Mouse (Mus musculus) forebrain, embryonic 14.5 days (tissue): Measurements from ENCODE around the gene Sult6b2. TPM values are rescaled to one million over a fixed set of nuclear protein-coding genes. Genes with fewer than 3 reads are reported as not detected.

Source experiments
- ATAC-seq: fragments of 200-750 bp; cut with Nextera tagmentation; 2 replicates; pipeline ENCODE4 v1.8.0; 2017; ENCODE audit warnings: mild to moderate bottlenecking, moderate library complexity
- DNase-seq: peaks from one replicate; pipeline ENCODE4 v3.0.0-alpha.2; 2015; ENCODE audit warnings: low spot score
- H3K27ac ChIP-seq: fragments of 300-500 bp; sonication (generic); 2 replicates; pipeline ENCODE4 v1.5.1; 2014; ENCODE audit warnings: low read depth, mild to moderate bottlenecking, control low read depth, low read length, moderate library complexity
- H3K27me3 ChIP-seq: fragments of 300-500 bp; sonication (generic); replicated peaks from 2 replicates; pipeline ENCODE4 v1.6.1; 2014; ENCODE audit warnings: low read length, control low read depth, mixed read lengths; ENCODE audit not compliant: control insufficient read depth, insufficient read depth
- H3K36me3 ChIP-seq: fragments of 300-500 bp; sonication (generic); 2 replicates; pipeline ENCODE4 v1.6.1; 2014; ENCODE audit warnings: low read length, control low read depth; ENCODE audit not compliant: control insufficient read depth, insufficient read depth
- H3K4me1 ChIP-seq: fragments of 300-500 bp; sonication (generic); 2 replicates; pipeline ENCODE4 v1.6.1; 2014; ENCODE audit warnings: antibody characterized with exemption, low read length, control low read depth; ENCODE audit not compliant: control insufficient read depth, insufficient read depth
- H3K4me2 ChIP-seq: fragments of 300-500 bp; sonication (generic); 2 replicates; pipeline ENCODE4 v1.6.1; 2014; ENCODE audit warnings: mild to moderate bottlenecking, control low read depth, low read length
- H3K4me3 ChIP-seq: fragments of 300-500 bp; sonication (generic); 2 replicates; pipeline ENCODE4 v1.5.1; 2014; ENCODE audit warnings: low read depth, low read length, control low read depth
- H3K9ac ChIP-seq: fragments of 300-500 bp; sonication (generic); 2 replicates; pipeline ENCODE4 v1.6.1; 2014; ENCODE audit warnings: mild to moderate bottlenecking, low read length, control low read depth, moderate library complexity
- H3K9me3 ChIP-seq: fragments of 300-500 bp; sonication (generic); replicated peaks from 2 replicates; pipeline ENCODE4 v1.6.1; 2016; ENCODE audit warnings: low read length, control low read depth, mixed read lengths; ENCODE audit not compliant: control insufficient read depth
- WGBS: fragments of 180-500 bp; shearing (Covaris S2); extraction: QIAGEN DNeasy Blood & Tissue Kit; methylation state at CpG from one replicate; pipeline ENCODE4 v1.1.7; 2014; 5-methylcytosine and 5-hydroxymethylcytosine counted together
- polyA plus RNA-seq: library from polyadenylated mRNA; unstranded; fragments of >200 nt; fragmentation: Nextera tagmentation; extraction: Ambion mirVana; gene quantifications from 2 replicates; pipeline ENCODE4 v1.2.1, GENCODE M21; 2014

Sult6b2 gene
- polyA plus RNA-seq, 1 experiment from 2014 or later: 0.18 TPM

- 65% methylated on average over 5 of the region's 5 CpGs for WGBS
Measured at GRCm38 (mm10) chr6:142801687-142802086, 2.6 kb downstream of the Sult6b2 start.

DNA sequence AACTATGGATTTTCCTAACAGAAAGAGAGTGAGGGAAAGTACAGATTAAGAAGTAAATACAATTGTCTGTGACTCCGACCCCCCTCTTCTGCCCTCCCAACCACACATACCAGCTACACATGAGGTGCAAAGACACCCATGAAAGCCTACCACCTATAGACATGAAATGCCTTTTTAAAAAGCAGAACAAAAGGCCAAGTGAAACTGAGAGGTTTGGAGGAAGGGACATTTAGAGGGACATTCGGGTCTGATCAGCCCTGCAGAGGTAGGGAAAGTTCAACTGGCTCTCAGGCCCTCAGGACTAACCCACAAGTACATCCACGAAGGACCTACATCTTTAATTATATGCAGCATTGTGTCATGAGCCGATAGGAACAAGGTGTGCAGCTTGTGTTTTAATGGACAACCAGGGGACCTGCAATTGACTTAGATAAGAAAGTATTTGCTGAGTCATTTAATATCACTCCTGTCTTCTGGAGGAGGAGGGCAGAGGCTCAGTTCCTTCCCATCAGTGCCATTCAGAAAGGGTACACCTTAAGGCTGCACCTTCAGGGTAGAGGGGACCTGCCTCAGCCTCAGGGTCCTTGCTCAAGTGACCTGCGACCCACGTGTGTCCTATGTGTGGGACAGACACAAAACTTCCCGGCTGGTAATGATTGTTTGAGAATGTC lies 4.5 kb downstream of the Sult6b2 start:
- no peaks in the 10 kb centered on the region for H3K4me1 ChIP-seq
- DNase-seq (no peak), ATAC-seq (no peak)
- no peaks in the 10 kb centered on the region for H3K36me3 ChIP-seq
- no peaks in the 10 kb centered on the region for H3K27me3 ChIP-seq
- WGBS: 82% methylated on average over 7 of the region's 7 CpGs
- no peaks in the 10 kb centered on the region for H3K9me3 ChIP-seq
- no peak overlapping the region for H3K4me3 ChIP-seq
- no peak overlapping the region for H3K9ac ChIP-seq
- H3K4me2 ChIP-seq: no peak overlapping the region
- H3K27ac ChIP-seq: no peak overlapping the region

More at GRCm38 (mm10) chr6:142801687-142802086, 2.6 kb downstream of the Sult6b2 start:
- ATAC-seq: no peak
- DNase-seq: no peak
- Histone ChIP-seq H3K9me3 (no peaks in the 10 kb centered on the region), H3K36me3 (no peaks in the 10 kb centered on the region), H3K27me3 (no peaks in the 10 kb centered on the region), H3K27ac (no peak overlapping the region), H3K4me3 (no peak overlapping the region), H3K4me2 (no peak overlapping the region), H3K9ac (no peak overlapping the region), H3K4me1 (no peaks in the 10 kb centered on the region)

GRCm38 (mm10) chr6:142798837-142799236 lies 5.5 kb downstream of the Sult6b2 start:
- Histone ChIP-seq H3K27ac (no peak overlapping the region), H3K4me1 (no peaks in the 10 kb centered on the region), H3K4me2 (no peak overlapping the region), H3K4me3 (no peak overlapping the region), H3K9me3 (no peaks in the 10 kb centered on the region), H3K9ac (no peak overlapping the region), H3K36me3 (no peaks in the 10 kb centered on the region), H3K27me3 (no peaks in the 10 kb centered on the region)
- DNase-seq (no peak), ATAC-seq (no peak)
- 78% methylated on average over 9 of the region's 9 CpGs for WGBS

DNA sequence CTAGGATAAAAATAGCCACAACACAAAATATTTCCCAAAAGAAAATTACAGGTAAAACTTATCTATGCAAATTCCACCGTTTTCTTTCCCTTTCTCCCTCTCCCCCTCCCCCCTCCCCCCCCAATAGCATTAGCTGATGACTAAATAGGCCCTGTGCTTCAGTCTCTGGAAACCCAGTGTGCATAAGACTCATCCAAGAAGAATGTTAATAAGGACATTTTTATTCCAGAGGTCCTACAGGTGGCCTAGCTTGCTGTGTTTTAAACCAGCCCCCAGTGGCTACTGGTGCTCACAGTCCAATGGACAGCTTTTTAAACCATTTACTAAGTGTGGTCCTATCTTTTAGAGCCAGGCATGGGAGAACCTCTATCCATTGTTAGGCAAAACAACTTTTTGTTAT lies 6.3 kb downstream of the Sult6b2 start:
- Histone ChIP-seq H3K9me3 (no peaks in the 10 kb centered on the region), H3K27me3 (no peaks in the 10 kb centered on the region), H3K4me1 (no peaks in the 10 kb centered on the region), H3K9ac (no peak overlapping the region), H3K27ac (no peak overlapping the region), H3K4me2 (no peak overlapping the region), H3K36me3 (no peaks in the 10 kb centered on the region), H3K4me3 (no peak overlapping the region)
- no peak for ATAC-seq
- 77% methylated on average over 1 of the region's 1 CpGs for WGBS
- DNase-seq: no peak

DNA sequence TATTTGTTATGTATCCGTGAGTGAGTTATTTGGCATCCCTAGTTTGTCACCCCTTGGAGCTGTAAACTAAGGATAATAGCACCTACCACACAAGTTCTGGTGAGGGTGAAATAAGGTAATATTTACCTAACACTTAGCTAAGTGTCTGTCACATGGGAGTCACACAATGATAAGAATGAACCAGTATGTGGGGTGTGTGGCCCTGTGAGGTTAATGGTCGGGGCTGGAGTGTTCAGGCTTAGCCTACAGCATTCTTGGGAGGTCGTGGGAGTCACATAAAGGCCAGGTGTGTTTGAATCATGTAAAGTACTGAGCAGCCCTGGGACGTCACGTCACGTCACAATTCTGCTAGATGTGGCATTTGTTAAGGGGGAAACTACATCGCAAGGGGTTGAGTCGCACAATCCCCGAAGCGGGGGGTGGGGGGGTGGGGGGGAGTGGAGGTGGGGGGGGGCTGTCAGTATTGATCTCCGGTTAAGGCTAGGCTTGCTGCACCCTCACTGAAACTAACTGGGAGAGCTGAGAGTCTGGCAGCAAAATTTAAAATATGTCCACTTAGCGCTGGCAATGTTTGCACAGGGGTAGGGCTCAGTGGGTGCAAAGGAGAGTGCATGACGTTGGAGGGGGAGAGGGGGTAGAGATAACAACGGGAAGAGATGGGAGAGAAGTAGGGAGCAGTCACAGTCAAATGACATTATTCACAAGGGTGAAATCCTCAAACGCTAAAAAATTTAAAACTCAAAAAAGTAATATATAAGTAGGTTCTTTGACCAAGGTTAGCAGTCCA lies 8.5 kb downstream of the Sult6b2 start:
- Histone ChIP-seq H3K9ac (no peak overlapping the region), H3K27me3 (no peaks in the 10 kb centered on the region), H3K4me3 (no peak overlapping the region), H3K36me3 (no peaks in the 10 kb centered on the region), H3K4me2 (no peak overlapping the region), H3K4me1 (0 out of 2 replicates have a peak, but pooled peaks cover 4% of the 10 kb centered on the region), H3K27ac (no peak overlapping the region), H3K9me3 (no peaks in the 10 kb centered on the region)
- DNase-seq: no peak
- WGBS: 83% methylated on average over 15 of the region's 15 CpGs
- no peak for ATAC-seq

GRCm38 (mm10) chr6:142795087-142795486 lies 9.2 kb downstream of the Sult6b2 start:
- H3K27me3 ChIP-seq: no peaks in the 10 kb centered on the region
- no peaks in the 10 kb centered on the region for H3K36me3 ChIP-seq
- no peak overlapping the region for H3K4me2 ChIP-seq
- 92% methylated on average over 9 of the region's 9 CpGs for WGBS
- DNase-seq (no peak), ATAC-seq (no peak)
- no peak overlapping the region for H3K9ac ChIP-seq
- no peaks in the 10 kb centered on the region for H3K9me3 ChIP-seq
- H3K4me1 ChIP-seq: 0 out of 2 replicates have a peak, but pooled peaks cover 4% of the 10 kb centered on the region
- no peak overlapping the region for H3K4me3 ChIP-seq
- H3K27ac ChIP-seq: no peak overlapping the region

DNA sequence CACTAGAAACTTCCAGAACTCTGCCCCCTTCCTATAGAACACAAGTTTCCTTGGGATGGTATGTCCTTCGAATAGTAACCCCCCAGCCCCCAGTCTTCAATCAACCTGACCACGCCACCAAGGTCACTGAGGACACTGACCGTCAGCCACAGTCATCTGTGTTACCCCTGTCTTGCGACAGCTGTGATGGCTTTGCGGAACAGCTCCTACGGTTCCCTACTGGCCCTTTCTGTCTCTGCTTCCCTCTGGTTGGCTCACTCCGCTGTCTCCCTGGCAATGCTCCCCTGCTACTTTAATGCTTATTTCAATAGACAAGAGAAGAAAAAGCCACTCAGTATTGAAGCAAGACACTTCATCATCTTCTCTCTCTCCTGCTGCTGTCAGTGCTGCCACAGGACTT lies 10.8 kb downstream of the Sult6b2 start:
- H3K9me3 ChIP-seq: no peaks in the 10 kb centered on the region
- H3K4me1 ChIP-seq: peaks cover 7% of the 10 kb centered on the region; the same call in 1 of the 2 replicates
- no peaks in the 10 kb centered on the region for H3K36me3 ChIP-seq
- WGBS: 43% methylated on average over 7 of the region's 7 CpGs
- ATAC-seq (peak; percentile 51; the same call in 1 of the 2 replicates), DNase-seq (peak; percentile 51)
- no peak overlapping the region for H3K4me3 ChIP-seq
- no peaks in the 10 kb centered on the region for H3K27me3 ChIP-seq
- H3K9ac ChIP-seq: no peak overlapping the region
- H3K27ac ChIP-seq: no peak overlapping the region
- H3K4me2 ChIP-seq: no peak overlapping the region

DNA sequence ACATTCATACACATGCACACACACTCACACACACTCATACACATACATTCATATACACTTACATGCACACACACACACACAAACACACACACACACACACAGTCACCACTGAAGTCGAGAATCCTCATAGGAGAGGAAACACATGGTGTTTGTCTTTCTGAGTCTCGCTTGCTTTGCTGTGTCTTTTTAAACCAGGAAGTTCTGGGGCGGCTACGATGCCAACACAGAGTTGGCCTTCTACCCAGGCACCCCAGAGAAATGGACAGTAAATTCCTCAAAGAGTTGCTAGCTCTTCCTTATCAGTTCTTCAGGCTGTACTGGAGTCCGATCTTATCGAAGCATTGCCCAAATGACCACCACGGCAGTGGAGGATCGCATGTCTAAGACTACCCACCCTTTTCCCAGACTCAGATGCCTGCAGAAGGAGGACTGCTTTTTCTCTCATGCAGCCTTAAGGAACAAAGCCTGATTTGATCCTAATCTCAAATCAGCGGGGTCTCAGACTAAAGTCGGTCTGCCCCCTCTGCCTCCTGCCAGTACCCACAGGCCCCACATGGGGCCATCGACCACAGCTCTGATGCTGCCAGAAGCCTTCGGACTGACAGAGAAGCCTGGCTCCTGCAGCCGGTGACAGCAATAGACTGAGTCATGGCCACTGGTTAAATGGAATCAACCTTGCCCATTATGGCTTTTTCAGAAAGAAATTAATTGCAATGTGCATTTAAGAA lies 11.9 kb downstream of the Sult6b2 start:
- Histone ChIP-seq H3K4me1 (peaks cover 10% of the 10 kb centered on the region; the same call in 1 of the 2 replicates), H3K27ac (no peak overlapping the region), H3K27me3 (no peaks in the 10 kb centered on the region), H3K4me3 (no peak overlapping the region), H3K9me3 (no peaks in the 10 kb centered on the region), H3K36me3 (no peaks in the 10 kb centered on the region), H3K9ac (no peak overlapping the region), H3K4me2 (no peak overlapping the region)
- WGBS: 47% methylated on average over 13 of the region's 13 CpGs
- ATAC-seq (no peak), DNase-seq (peak; percentile 8)
